Mouse (Mus musculus) layer of hippocampus, postnatal 25 days (tissue): ENCODE results near the gene Cbln4. TPM values are rescaled to one million over a fixed set of nuclear protein-coding genes. Genes with fewer than 3 reads are reported as not detected.

Experiments used
- total RNA-seq, 2 experiments: library from RNA; stranded (reverse); gene quantifications; 2 replicates each; pipeline ENCODE4 v1.2.3; 2021

The Cbln4 gene
- total RNA-seq, 2 experiments from 2014 or later, result 6.7 to 8.0 TPM

Other genes with a start within 250 kb of the Cbln4 start
- gene Mc3r, start 205.0 kb upstream of the Cbln4 start, total RNA-seq, result under 1 TPM; 0.12 to 0.23 TPM